Mouse (Mus musculus): Measurements from ENCODE around the gene Lcmt1.
A peak's percentile ranks its signal among the peaks of the same experiment; 100 is the strongest.

Lcmt1 gene

DNA sequence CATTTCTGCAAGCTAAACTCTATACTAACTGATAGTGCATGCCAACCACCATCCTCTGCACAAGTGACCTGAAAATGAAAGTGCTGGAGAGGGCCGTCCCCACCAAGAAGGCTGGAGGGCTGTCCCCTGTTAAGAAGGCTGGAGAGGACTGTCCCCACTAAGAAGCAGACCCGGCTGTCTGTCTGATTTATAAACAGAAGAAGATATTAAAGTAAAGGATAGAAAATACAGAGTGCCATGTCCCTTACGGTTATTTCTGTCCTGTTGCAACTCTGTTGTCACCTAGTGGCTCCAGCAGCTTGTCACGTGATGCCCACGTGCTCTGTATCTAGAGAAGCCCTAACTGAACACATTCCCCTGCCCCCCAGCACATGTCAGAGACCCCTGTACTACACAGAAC is 9.4 kb upstream of the Lcmt1 start:
- DNase-seq (ENCODE audit: low spot score in 2 of 2), result no peak

DNA sequence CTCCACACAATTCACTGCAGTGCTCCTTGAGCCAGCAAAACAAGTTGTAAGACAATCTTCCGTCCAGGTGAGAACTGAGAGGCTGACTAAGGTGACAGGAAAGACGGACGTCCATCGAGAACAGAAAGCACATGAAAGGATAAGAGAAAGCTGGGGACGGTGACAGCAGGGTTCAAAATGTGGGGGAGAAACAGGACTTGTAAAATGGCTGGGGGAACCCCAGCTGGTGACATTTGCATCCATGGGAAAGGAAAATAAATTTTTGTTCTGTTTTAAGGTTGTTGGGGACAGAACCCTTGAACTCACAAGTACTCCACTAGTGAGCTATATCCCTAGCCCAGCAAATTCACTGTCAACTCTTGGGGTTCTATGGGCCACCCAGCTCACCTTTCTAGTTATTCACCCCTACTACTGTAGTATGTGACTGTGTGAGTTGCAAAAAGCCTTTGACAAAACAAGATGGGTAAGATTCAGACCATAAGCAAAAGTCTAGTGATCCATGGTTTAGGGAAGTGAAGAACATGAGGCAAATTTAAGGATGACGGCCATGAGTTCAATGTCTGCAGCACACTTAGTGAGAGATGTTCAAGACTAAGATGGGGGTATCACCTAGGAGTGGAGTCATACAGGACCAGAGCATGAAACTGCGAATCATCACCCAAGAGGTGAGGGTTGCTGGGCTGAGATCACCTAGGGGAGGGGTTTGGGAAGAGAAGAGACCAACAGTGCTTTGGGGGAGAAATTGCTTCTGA is 8.2 kb upstream of the Lcmt1 start:
- DNase-seq (ENCODE audit: low spot score in 2 of 2), result no peak

DNA sequence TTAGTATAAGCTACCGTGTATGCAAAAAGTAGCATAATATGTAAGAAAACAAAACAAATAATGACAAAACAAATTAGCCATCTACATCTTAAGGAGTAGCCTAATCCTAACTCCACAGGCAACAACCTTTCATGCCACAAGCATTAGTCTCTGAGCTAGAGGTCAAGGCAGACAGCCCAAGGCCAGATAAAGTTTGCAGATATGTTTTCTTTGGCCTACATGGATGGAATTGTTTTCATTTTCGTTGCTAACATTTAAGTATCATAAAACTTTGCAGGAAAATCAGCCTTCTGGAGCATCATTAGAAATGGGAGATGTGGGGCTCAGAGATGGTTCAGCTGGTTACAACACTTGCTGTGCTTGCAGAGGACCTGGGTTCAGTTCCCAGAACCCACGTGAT is 6.8 kb upstream of the Lcmt1 start:
- no peak for DNase-seq (ENCODE audit: low spot score in 2 of 2)

DNA sequence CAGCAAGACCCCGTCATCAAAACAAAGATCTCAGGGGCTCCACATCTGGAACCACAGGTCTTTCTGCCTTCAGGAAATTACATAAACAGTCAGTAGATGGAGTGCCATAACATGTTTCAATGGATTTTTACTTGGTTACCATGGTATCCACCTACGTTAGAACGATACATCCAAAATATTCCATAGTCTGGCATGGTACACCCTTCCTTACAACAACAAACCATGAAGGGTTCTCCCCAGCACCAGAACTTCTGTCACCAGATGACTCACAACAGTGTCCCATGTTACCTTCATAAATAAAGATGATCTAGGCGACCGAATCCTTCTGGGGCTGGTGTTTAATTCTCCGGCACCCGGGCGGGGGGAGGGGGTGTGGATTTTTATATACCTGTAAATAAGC is 5.6 kb upstream of the Lcmt1 start:
- DNase-seq (ENCODE audit: low spot score in 2 of 2), result no peak

DNA sequence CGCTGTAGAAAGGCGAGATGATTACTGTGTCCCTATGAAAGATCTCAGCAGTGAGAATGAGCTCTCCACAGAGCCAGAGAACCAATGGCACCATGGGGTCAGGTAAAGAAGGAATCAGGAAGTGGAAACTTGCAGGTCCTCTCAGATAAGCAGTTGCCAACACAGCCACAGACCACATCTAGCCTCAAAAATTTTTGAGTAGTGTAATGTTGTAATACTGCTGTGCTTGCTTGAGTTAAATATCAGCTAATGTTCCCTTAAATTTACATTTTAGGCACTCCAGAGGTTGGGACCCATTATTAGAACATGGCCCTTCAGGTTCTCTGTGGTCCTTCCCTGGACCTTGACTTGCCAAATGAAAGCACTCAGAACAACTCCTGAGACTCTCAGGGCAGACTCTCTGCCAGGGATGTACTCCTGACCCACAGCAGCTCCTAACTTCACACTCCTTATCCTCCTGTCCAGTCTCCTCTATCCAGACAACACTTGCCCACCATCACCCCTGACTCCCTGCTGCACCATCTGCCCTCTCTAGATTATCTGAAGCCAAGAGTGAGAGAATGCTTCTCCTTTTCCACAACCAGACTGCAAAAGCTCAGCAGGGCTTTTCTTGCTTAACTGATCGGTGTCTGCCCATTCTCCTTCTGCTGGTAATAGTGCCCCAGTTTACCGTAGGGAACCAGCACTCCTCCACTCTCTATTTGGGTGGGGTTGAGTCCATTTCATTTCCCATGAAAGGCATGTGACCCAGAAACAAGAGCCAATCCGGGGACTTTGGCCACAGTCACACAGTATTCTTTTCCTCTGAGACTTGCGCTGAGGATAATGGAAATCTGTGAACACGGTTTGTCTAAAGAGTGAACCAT is 3.5 kb upstream of the Lcmt1 start:
- DNase-seq (ENCODE audit: low spot score in 2 of 2), result peak in 1 of 2 experiments; percentile 18

DNA sequence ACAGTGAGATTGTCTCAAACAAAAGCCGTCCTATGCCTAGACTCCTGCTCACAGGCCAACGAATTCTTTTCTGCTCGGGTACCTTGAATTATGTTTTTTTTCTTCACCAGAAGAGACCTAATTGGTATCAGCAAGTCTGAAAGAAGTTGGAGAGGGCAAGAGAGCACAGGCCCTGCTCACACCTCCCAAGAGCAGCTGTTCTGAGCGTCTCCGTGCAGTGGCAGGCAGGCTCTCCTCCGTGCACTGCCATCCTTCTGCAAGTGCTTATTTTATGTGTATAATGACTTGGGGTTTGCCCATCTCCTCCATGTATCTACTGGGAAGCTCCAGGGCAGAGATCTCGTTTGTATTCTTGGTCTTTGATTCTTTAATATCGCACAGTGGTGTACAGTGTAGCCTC is 2.8 kb upstream of the Lcmt1 start:
- no peak for DNase-seq (ENCODE audit: low spot score in 2 of 2)

DNA sequence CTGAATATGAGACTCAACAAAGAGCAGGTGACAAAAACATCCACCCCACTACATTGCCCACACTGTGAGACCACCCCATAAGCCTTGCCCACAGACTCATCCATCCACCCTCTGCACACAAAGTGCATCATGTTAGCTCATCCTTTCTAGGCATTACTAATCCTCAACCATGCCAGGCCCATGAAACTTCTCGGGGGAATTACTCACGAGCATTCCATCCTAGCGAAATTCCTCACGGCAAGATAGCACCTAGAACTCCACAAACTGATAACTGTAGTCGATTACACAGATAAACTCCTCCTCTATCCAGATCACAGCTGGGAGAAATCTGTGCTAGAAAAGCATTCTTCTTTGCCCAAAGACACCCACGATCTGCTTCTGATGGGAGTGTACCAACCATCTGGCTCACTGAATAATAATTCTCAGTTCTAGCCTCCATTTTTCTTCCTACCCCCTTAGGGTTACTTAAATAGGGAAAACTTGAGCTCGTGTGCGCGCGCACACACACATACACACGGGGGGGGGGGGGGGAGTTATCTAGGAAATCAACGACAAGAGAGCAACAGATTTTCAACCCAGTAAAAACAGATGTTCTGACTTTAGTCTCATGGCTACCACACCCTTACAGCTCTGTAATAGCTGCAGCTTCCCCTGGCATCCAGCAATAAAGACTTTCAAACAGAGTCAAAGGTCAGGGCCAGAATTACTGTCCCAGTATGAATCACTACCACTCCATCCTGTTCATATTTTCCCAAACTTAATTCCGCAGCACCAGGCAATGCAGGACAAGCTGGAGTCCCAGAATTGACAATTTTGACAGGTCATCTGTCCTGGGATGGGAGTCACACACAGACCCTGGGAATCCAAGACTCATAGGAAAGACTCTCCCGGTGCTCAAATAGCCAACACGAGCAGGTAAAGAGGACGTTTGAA is 2.1 kb upstream of the Lcmt1 start:
- DNase-seq (ENCODE audit: low spot score in 2 of 2), result no peak

DNA sequence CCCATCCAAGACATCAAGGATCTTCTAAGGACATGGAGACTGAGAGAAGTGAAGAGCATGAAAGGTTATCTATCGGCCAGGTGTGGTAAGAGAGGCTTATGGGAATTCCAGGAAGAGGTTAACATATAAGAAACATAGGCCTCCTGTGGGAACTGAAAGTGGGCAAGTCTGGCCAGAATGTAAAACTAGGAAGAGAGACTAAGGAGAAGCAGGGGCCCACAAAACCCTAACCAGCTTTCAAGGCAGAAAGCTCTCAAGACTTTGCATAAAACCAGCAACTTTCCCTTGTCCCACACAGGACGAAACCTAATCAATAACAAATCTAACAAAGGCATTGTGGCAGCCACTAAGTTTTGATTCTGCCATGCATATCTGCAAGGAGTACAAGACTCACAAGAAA is 1.4 kb upstream of the Lcmt1 start:
- peak; percentile 26 to 35 for DNase-seq (ENCODE audit: low spot score in 2 of 2)

DNA sequence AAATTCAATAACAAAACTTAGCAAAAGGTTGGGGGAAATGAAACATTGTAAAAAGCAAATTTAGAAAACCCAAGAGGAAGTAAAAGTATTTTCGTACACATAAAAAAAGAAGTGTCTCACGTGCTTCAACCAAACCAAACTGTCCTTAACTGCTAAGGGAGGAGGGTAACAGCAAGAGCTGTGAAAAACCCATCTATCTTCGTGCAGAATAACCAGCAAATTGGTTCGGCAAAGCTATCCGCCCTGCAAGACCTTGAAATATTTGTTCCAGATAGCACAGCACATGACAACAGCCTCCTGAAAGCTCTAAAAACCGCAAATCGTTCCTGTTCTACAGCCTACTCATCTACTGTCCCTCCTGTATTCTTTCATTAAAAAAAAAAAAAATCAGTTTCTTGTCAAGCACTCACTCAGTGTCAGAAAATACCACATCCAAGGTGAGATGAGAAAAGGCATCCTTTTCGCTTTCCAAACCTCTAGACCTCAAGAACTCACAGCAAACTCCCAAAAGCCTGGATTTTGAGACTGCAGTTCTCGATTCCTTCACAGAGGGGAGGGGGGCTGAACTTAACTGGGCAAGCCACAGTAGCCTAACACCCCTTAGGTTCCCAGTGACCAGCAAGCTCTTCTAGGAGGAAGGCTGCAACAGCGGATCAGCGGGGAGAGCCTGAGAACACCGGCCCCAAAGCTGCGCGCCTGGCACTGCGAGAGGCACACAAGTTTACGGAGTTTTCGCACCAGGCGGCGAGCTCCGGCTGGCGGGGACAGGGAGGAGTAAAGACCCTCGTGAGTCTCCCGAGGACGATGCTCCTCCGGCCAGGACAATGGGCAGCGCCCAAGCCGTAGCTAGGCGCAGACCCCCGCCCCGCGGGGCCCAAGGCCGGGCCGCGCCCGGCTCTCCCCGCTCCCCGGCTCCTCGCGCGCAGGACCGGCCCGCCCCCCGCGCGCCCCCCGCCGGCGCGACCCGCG is 522 bp upstream of the Lcmt1 start:
- peak; percentile 47 to 62 for DNase-seq (ENCODE audit: low spot score in 2 of 2)

DNA sequence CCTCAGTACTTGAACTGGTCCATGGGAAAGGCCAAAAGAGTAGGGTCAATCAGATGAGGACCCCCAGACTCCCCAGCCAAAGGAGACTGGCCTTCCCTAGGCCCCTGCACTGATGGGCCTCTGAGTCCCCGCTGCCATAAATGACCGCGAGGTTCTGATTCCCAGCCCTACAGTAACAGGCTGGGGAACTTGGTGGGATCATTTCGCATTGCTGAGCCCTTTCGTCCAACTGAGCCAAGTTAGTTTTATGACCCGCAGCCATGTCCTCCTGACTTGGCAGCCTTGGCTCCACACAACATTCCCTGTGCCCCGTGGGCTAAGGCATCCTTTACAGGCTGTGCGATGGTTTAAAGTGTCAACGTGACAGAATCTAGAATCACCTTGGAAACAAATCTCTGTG is 1.1 kb downstream of the Lcmt1 start:
- DNase-seq (ENCODE audit: low spot score in 2 of 2), result no peak

DNA sequence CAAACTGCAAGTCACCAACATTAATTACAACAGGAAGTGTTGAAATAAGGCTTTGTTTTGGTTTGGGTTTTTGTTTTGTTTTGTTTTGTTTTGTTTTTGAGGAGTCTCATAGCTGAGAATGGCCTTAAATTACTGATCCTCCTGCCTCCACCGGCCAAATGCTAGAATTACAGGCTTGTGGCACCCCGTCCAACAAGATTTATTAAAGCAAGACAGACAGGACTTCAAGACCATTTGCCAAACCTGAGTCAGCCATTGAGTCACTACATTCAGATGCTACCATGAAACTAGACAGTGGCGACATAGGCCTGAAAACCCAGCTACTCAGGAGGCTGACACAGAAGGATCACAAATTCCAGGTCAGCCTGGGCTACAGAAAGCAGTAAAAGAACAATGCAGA is 1.9 kb downstream of the Lcmt1 start:
- DNase-seq (ENCODE audit: low spot score in 2 of 2), result peak in 1 of 2 experiments; percentile 48

DNA sequence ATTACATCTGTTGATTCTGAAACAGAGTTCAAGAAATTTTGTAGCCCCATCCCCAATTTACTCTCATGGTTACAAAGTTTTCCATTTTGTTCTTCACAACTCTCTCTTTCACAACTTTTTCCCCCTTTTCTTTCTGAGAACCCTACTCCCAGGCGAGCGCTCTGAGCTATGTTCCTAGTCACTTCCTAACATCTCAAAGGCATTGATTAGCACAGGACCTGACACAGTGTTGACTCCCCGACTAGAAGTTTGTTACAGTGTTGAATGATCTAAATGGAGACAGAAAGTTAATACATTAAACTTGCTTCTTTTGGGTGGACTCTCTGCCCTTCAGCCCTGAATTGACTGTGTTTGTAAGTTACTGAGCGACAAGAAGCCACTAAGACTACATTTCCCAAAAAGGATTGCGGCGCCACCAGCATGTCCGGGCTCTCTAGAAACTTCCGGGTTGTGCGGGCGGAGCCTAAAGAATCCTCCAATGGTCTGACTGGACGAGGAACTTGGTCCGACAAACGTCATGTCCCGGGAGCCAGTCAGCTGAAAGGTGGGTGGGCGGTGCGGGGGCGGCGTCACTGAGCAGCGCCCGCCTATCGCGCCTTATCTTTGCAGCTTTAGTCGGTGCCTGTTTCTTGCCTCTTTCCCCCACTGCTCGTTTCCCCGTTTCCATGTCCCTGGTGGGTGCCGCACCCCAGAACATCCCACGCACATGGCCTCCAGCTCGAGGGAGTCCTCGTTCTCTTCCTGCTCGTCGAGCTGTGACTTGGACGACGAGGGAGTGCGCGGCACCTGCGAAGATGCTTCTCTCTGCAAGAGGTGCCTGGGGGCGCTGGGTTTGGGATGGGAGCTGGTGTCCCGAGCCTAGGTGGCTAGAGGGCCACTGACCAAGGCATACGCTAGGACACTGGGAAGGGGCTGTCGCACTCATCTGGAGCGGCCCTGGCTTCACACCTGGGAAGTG is 8.1 kb downstream of the Lcmt1 start:
- peak; percentile 97 to 98 for DNase-seq (ENCODE audit: low spot score in 2 of 2)

DNA sequence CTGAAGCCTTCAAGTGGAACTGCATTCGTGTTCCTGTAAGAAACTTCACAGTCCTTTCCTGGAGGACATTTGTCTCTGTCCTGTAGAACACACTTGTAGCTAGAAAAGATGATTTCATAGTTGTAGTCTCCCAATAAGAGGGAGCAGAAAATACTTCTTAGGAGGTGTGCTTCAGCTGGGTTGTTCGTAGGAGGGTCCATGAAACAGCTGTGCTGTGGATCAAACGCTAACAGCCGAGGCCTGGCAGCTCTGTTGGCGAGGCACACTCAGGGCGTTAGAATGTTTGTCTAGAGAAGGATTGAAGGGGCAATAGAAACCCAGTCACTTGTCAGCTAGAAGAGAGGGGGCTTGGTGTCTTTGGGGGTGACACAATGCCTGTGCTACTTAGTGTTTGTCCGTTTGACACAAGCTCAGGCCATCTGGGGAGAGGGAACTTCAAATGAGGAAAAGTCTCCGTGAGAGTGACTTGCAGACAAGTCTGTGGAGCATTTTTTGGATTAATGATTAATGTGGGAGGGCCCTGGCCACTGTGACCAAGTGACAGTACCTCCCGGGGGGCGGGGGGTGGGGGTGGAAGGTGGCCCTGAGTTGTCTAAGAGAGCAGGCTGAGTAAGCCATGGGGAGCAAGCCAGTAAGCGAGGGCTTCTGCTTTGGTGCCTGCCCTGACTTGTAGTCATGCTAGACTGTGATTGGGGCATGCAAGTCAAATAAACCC is 16.3 kb downstream of the Lcmt1 start:
- no peak for DNase-seq (ENCODE audit: low spot score in 2 of 2)

DNA sequence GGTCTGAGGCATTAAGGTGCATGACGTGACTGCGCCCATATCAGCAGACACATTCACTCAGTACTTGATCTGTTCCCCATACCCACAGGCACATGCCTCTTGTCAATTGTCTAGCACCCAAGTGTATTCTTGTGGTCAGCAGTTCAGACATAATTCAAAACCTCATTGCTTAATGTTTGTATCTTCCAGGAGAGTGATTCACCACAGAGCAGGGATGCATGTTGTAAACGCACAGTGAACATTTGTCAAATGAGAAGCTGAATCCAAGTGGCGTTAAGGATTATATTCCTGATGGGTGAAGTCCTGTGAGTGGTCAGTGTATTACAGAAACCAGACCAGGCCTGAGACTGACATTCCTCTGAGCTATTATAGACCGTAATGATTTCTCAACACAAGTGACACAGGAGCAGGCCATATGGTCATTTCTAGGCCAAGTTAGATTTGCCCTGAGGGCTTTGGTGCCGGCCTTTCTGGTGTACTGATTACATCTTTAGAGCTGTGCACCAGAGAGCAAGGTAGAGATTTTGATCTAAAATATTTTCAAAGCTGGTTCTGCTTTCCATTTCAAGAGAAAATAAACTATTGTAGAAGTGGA is 20.2 kb downstream of the Lcmt1 start:
- no peak for DNase-seq (ENCODE audit: low spot score in 2 of 2)

DNA sequence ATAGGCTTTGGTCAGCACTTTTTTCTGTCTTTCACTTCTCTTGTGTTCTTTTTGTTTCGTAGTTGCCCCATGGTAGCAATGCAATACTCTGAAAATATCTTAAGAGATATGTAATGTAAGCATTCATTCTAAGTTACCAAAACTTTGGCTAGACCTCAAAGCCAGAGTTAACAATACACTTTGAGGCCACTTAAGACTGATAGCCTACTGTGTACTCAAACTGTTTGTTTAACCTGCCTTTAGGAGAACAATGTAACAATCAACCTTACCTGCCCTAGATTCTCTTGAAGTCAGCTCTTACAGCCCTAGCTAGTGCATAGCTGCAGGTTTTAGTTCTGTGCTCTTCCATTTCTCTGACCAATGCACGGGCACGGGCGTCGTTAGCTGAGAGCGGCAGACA is 24.7 kb downstream of the Lcmt1 start:
- no peak for DNase-seq (ENCODE audit: low spot score in 2 of 2)

DNA sequence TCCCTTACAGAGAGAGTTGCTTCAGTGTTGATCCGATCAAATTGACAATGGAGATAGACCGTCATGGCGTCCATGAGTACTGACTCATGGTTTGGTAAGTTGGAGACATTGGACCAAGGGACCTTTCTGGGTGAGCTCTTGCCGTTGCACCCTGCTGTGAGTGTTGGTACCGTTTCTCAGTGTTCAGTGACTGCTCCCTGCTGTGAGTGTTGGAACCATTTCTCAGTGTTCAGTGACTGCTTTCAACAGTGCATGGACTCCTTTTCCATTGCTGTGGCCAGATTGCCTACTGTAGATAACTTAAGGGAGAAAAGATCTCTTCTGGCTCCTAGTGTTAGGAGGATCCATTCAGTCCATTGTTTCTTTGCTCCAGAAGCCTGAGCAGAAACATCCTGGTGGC is 27.3 kb downstream of the Lcmt1 start:
- no peak for DNase-seq (ENCODE audit: low spot score in 2 of 2)

DNA sequence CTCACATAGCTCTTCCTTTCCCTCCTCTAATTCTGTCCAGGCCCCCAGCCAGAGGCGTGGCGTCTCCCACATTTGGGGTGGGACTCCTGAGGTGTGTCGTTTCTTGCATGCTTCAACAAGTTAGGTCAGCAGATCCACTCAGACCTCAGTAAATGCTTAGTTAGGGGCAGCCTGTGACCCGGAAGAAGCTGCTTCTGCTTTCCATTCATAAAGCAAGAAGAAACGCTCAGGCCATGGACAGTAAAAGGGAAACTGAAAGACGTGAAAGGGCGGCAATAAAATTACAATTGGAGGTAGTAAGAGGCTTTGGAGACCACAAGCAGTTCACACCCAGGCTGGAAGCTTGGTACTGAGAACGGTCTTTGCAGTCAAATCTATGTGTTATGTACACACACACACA is 27.8 kb downstream of the Lcmt1 start:
- DNase-seq (ENCODE audit: low spot score in 2 of 2), result peak; percentile 21 to 40

DNA sequence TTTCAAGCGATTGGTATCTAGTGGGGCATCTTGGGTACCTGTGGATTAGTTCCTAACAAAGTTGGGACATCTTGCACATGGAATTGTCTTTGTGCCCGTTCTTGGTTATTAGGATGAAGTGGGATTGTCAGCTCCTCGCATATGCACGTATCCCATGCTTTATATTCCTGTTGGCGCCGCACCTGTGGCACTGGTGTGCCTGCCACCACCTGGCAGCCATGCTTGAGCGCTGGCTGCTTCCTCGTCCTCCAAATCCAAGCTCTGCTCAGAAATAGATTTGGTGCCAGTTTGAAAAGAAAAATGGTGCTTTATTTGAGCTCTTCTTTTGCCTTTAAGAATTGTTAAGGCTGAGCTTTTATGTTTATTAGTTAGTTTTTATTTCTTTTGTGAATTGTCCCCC is 28.3 kb downstream of the Lcmt1 start:
- no peak for DNase-seq (ENCODE audit: low spot score in 2 of 2)

DNA sequence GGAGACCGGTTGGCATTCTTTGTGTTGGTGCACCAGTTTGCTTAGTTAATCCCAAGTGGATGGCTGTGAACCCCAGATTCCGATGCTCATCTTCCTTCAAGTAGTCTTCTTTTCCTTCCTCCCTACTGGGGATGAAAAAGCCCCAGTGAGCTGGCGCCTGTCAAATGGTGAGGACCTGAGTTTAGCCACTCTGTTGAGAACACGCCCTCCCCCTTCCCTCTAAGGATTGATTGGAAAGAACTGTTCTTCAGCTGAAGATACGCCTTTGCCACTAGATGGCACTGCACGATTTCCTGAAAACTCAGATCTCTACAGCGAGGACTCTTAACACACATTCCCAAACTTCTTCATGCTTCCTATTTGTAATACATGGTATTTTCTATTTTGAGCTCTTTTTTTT is 29.2 kb downstream of the Lcmt1 start:
- peak; percentile 9 to 24 for DNase-seq (ENCODE audit: low spot score in 2 of 2)
